Mouse (Mus musculus): ENCODE data around the gene Plch1. TPM values are rescaled to one million over a fixed set of nuclear protein-coding genes. Genes with fewer than 3 reads are reported as not detected.

Plch1 gene
- polyA plus RNA-seq, 1 experiment from 2014 or later, result 6.4 TPM

- peak; percentile 84 for ATAC-seq (replicated peaks)
- Histone ChIP-seq H3K4me1 (peaks cover 11% of the 10 kb centered on the region; the same call in 1 of the 2 replicates), H3K36me3 (no peaks in the 10 kb centered on the region), H3K27me3 (no peaks in the 10 kb centered on the region), H3K4me2 (replicated peaks) (peak overlapping the region; percentile 26), H3K9ac (replicated peaks) (no peak overlapping the region), H3K27ac (replicated peaks) (peak overlapping the region; percentile 60), H3K4me3 (no peak overlapping the region), H3K9me3 (no peaks in the 10 kb centered on the region)
- WGBS, result 30% methylated on average over 6 of the region's 6 CpGs
These were observed 234.6 kb downstream of the Plch1 start for GRCm38 (mm10) chr3:63664575-63665243.

Other genes starting within 250 kb of the Plch1 start
- gene E130311K13Rik, start 30.0 kb upstream of the Plch1 start, polyA plus RNA-seq (2015; fragmentation: Nextera tagmentation; extraction: Ambion mirVana), result 6.6 TPM in 2 replicates
- gene Slc33a1, start 65.3 kb upstream of the Plch1 start, polyA plus RNA-seq (2015; fragmentation: Nextera tagmentation; extraction: Ambion mirVana), result 17.8 and 18.4 TPM in 2 replicates
- 46.3 and 48.6 TPM in 2 replicates for gene Gmps, start 76.6 kb upstream of the Plch1 start, polyA plus RNA-seq (2015; fragmentation: Nextera tagmentation; extraction: Ambion mirVana)
- 0.11 and 0.17 TPM in 2 replicates for gene Vmn2r1, start 182.1 kb upstream of the Plch1 start, polyA plus RNA-seq (2015; fragmentation: Nextera tagmentation; extraction: Ambion mirVana)
- gene Vmn2r2, start 242.5 kb upstream of the Plch1 start, polyA plus RNA-seq (2015; fragmentation: Nextera tagmentation; extraction: Ambion mirVana), result 0.04 and 0.10 TPM in 2 replicates

All from forebrain, embryonic 15.5 days (tissue).